Mouse (Mus musculus) erythroblast, adult 5-6 weeks (primary cell): ENCODE data around the gene Lhpp. TPM values are rescaled to one million over a fixed set of nuclear protein-coding genes. Genes with fewer than 3 reads are reported as not detected.

Experiments used
- ATAC-seq: replicated peaks from 2 replicates; pipeline ENCODE4 v1.8.0; 2016; ENCODE audit warnings: moderate number of reproducible peaks, mild to moderate bottlenecking, moderate TSS enrichment, inconsistent platforms; ENCODE audit not compliant: poor library complexity, low FRiP score, severe bottlenecking
- total RNA-seq, 2 experiments: library from RNA; stranded (forward) in 1 of 2; stranded (reverse) in 1 of 2; fragments of 150-400 nt in 1 of 2; fragments of 200-764, 138-1000 nt in 1 of 2; gene quantifications; 2 replicates each; pipeline versions ENCODE4 v1.2.3 to v1.2.4; 2015 to 2017; ENCODE audit warnings: low replicate concordance in 2 of 2

The Lhpp gene
- total RNA-seq, 2 experiments from 2014 or later, result 0.68 TPM; not detected in 1

DNA sequence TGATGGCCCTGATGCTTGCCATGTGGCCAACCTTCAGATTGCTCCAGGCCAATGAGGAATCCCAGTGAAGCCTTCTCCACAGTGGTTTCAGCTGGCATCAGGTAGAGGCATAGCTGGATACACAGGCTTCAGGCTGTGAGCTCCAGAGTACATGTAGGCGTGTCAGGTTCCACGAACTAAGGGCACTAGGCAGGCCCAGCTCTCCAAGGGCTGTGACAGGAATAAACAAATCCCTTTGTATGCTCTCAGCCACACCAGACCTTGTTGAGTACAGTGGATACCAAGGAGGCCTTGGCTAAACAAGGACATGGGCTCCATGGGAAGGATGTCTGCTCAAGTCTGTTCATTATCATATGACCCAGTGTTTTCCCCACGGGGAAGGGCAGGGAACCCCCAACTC is 91.0 kb downstream of the Lhpp start:
- ATAC-seq, result no peak

DNA sequence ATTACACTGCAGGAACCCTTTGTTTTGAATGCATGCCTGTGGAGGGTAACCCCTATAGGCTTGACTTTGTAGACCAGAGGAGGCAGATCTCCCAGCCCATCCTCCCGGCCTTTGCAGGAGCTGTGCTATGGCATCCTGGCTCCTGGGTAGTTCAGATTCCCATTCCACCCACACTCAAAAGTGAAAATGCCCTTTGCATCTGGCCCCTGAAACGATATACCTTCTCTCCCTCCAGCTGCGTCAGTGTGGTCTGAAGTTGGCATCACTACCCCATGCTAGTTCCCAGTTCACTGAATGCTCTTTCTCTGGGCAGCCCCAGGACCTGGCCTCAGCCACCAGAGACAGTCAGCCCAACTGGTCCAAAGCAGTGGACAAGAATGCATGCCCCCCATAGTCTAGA is 91.6 kb downstream of the Lhpp start:
- no peak for ATAC-seq

DNA sequence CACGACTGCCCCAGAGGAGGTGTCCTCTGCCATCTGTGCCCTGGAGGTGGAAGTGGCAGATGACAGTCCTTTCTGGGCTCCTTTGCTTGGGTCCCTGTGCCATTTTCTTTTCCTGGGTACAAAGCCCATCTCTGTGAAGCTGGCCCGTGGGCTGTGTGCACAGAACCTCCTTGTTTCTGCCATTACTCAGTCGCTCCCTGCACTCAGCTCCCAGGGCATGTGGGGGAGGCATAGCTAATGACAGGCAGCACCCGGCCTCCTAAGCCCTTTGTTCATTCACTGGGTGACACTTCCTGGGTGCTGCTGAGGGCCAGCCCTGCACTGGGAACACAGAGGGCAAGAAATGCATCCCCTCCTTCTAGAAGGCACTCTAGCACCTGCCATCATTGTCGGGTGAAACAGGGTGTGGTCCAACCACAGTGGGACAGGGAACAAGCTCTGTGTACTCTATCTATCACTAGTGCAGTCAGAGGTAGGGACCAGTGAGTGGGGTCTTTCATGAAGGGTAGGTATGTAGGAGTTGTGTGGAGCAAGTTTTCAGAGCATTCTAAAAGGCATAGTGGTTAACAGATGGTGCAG is 92.1 kb downstream of the Lhpp start:
- ATAC-seq, result no peak

DNA sequence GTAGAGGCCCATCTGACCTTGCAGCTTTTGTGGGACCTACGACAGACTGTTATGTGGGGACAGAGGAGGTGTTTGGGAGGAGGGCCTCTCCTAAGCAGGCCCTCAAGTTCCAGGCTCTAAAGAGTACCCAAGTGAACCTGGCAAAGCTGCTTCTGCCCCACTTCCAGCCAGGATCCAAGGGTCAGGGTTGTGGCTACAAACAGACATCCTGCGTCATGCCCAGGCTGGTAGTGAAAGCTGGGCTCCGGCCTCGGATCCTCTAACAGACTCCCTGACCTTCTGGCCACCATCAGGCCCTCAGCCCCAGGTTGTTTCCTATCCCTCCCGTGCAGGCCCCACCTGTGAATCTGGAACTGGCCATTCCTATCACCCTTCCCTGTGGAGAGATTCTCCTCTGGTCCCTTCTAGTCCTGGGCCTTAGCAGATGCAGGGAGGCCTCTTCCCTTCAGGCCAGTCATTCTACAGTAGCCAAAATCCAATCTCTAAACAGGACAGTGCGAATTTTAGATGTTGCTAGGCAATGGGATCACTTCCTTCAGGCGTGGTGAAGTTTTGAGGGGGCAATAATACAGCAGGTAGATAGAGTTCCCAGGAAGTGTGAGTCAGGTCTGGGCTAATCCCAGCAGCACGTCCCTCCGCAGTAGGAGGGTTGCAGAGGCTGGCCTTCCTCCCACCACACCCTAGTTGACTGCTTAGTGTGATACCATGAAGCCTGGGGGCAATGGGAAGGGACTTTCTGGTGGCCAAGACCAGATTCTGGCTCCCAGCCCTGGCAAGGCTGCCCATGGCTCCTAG is 93.3 kb downstream of the Lhpp start:
- no peak for ATAC-seq

DNA sequence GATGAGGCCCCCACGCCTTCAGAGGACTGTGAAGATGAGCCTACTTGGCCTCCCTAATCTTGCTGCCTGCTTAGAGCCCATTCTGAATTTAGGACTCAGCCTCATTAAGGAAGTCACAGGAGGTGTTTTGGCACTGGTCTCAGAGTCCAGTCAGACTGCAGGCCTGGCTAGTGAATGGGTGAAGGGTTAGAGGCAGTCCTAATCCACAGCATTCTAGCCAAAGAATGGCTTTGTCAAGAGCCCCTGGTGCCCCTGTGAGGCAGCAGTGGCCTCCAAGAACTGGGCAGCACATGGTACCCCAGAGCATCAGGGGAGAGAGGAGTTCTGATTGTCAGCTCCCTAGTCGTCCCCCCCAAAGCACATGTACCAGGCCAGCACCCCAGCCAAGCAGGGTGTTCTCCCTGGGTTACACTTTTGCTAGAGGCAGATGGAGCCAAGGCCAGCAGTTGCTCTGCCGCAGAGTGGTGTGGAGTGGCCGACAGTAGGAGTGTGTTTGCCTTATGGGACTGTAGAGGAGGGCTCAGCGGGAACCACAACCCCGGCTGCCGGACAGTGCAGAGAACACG is 94.0 kb downstream of the Lhpp start:
- peak; percentile 12; the same call in 1 of the 2 replicates for ATAC-seq

DNA sequence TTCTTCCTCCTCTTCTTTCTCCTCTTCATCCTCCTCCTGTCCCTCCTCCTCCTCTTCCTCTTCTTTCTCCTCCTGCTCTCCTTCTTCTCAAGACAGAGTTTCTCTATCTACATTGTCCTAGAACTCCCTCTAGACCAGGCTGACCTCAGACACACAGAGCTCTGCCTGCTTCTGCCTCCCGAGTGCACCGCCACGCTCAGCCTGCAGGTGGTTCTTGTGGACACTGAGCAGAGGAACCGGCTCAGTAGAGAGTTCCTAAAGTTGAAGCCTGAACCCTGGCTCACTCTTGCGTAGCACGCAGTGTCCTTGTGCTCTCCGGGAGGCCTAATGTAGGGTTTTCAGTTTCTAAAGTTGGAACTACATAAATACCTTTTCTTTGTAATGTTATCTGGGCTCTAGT is 94.7 kb downstream of the Lhpp start:
- peak; percentile 57 for ATAC-seq

DNA sequence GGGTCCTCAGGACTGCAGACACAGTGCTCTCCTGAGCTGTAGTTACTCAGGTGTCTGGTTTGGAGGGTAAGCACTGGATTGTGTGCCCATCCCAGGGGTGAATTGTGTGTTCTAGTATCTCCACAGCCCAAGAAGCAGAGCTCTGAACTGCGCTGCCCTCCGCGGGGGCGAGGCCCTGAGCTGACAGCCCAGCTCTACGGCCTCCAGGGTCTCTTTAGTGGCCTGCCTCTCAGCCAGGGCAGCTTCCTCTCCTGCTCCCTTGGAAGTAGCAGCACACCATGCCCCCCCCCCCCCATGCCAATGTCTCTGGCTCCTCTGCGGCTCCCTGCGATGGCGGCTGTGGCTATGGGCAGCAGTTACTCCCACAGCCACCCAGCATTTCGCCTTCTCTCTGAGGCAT is 101.1 kb downstream of the Lhpp start:
- ATAC-seq, result 0 out of 2 replicates have a peak, but pooled peaks have one; percentile 8

DNA sequence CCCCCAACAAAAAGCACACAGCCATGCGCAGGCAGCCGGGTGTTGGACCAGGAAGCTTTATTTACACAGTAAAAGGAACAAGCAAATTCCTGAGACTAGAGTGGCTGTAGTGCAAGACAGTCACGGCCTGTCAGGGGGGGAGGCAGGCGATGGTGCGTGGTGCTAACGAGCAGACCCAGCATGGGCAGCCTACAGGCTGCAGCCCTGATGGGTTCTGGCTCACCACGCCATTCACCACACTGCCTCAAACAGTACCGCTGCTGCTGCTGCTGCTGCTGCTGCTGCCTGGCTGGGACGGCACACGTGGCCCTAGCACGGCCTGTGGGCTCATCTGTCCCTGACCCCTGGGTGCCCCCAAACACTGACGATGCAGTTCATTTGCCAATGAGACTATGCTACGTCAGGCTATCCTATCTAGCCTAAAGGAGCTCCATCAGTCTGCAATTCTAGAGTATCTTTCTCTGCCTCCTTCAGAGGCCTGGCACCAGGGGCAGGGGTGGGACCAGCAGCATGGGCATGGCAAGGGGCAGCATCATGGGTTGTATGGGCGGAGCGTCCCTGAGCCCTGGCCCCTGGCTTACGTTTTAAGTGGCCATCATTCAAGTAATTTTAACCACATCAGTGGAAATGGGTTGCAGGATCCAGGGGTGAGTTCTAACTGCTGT is 101.7 kb downstream of the Lhpp start:
- ATAC-seq, result no peak

DNA sequence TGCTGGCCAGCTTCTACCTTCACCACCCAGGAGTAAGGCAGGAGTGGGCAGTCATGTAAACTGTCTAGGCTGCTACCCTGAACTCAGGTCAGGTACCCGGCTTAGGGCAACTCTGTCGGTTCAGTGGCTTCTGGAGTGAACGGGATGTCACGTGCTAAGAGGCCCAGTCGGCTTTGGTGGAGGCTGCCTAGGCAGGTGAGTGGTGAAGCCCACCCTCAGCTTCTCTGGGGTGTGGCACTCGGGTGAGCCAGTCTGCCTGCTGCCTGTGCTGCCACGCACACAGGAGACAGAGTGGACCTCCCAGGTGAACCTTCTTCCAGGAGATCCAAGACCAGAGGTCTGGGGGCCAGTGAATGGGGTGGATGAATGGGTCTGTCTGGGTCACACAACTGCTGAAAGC is 102.5 kb downstream of the Lhpp start:
- no peak for ATAC-seq

DNA sequence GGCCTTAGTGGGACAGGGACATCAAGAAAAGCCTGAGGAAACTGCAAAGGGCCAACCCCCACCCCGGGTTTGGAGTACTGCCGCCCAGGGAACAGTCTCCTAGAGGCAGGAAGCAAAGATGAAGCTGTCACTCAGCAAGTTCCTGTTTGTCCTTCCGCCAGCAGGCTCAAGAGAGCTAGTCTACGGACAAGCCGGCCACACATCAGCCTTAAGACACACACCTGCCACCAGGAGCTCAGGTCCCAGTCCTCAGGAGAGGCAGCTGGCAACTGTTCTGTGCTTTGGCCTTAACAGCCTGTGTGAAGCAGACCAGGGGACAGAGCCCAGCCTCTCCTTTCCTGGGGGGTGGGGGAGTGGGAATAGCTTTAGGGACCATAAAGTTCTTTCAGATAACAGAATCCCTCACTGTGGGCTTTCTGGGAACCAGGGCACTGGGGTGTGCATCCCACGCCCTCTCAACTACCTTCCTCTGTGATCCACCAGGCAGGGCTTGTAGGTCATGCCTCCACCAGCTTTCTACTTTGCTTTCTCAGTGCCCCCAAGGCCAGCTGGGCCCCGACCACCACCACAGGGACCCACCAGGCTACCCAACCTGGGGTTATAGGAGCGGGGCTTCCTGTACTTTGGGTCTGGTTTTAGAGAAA is 103.2 kb downstream of the Lhpp start:
- ATAC-seq, result no peak

DNA sequence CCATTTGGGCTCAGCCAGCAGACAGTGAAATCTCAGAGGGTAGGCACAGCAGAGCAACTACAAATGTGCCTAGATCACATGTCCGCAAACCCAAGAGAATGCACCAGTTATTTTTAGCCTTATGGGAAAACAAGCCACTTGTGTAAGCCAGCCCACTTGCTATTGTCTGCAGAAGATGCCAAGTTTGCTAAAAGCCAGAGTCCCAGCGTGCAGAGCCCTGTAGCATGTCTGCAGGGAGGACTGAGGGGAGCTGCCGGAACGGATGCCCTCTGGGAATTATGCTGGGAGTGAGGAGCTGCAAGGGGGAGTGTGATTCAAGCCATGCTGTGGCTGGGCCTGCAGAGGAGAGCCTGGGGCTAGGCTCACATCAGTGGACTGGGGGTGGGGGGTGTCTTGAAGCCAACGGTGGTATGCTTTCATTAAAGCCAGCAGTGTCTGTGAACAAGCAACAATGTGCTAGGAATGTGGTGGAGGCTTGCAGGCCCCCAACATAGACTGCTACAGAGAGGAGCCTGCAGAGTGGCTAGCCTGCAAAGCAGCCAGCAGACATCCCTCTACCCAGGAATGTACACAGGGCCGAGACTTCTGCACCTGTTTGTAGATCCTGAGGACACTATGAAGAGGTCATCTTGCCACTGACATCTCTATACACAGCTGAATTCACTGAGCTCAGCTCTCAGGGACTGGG is 103.9 kb downstream of the Lhpp start:
- no peak for ATAC-seq

DNA sequence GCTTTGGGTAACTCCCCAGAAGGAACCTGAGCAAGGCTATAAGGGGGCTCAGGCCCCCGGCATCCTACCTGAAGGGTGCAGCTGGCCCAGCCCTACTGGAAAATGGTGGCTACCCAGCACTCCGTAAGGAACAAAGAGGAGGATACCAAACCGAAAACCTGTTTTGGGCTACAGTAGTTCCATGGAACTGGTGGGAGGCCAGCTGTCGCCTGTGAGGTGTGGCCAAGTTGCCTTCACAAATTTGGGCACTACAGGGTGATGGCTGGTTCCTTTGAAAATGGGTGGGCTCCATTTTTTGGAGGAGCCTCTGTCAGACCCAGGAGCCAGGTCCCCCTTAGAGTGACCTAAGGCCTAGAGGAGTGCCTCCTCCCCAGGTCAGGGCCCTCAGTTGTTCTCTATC is 104.8 kb downstream of the Lhpp start:
- no peak for ATAC-seq

DNA sequence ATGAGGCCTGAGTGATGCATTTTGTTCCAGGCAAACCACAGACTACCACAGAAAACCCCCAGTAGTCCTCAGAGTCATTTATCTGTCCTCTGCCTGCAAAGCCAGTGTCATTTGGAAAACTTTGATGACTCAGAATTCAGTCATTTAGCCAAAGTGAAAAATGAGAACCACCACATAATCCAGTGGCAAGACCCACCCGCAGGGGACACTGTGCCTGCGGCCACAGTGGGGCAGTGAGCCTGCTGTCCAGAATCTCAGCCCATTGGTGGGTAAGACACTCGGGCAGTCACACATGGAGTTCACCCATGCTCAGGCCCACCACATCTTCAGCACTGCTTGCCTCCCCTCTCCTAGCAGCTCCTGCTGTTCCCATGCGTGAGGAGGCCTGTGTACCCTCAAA is 109.1 kb downstream of the Lhpp start:
- no peak for ATAC-seq

DNA sequence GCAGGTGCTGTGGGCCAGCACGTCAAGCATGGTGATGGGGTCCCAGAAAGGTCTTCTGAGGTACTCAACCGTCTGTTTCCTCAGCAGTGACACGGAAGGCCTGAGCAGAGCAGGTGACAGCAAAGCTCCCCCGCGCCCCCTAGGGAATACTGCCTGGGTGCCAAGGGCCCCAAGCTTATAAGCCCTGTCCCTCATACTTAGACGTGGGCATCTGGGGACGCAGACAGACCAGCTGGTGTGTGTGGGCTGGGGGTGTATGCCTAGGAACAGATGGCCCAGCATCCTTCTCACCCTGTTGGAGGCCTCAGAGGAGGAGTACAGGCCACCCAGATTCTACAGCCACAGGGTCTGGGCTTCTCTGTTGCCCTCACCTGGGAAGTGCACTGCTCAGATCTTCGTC is 110.1 kb downstream of the Lhpp start:
- ATAC-seq, result no peak

DNA sequence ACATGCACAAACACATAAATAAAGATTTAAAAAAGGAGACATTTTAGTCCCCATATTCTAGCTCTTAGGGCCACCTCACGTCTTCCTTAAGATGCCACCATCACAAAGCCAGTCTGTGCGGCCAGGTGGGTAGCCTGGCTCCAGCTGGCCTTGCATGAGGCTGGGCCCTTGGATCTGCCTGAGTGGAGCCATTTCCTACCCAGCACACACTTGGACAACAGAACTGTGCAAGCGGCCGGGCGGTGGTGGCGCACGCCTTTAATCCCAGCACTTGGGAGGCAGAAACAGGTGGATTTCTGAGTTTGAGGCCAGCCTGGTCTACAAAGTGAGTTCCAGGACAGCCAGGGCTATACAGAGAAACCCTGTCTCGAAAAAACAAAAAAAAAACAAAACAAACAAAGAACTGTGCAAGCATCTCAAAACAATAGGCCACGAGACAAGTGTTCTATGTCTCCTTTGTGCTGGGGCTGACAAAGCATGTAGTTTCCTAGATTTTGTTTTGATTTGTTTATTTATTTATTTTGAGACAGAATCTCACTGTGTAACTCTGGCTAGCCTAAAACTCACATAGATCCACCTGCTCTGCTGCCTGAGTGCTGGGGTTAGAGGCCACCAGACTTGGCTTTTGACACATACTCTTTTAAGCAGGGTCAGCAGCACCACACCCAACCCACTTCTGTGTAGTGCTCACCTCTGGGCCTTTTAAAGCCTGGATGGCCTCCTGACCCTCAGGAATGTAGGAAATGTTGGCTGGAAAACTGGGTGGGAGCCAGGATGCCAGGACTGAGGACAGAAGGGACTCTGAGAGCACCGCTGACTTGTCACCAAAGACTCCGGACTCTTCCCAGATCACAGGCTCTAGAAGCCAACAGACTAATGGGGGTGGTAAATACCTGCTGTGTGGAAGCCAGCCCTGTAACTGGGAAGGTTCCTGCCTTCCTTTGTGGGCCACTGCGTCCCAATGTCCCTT is 112.2 kb downstream of the Lhpp start:
- ATAC-seq, result no peak

DNA sequence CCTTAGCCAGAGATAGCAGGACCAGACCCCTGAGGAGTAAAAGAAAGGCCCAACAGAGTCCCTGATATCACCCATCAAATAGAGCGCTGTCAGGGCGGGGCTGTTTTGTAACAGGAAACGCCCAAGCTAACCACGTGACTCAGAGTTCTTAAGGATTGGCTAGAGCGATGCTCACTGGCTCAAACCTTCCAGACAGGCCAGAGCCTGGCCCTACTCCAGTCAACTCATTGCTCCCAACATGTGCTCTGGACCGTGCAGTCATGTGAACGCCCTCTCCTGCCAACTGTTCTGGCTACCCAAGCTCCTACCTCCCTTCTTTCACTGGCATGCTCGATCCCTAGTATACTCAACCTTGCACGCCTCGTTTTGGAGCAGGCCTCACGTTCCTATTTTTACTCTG is 113.5 kb downstream of the Lhpp start:
- ATAC-seq, result peak; percentile 79

DNA sequence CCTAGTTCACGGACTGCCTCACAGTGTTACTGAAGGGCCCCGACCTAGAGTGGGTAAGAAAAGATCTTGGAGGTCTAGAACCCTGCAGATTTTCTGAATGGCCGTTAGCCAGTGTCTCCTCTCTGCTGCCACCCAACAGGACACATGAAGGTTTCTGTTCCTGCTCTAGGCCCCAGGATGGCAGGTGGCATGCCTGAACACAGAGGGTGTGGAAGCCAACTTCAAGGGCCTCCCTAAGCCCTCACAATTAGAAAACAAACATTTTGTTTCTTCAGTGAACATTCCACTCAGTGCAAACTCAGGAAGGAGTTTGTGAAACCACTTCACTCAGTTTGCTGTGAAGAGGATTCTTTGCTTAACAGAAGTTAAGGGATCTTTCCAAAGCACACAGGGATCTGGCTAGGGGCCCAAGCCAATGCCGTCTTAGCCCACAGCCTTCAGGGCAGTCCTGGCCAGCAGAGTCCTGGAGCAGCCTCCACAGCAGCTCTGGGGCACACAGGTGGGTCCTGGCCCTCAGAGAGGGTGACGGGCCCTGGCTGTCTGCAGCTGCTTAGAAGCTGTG is 114.1 kb downstream of the Lhpp start:
- ATAC-seq, result no peak

DNA sequence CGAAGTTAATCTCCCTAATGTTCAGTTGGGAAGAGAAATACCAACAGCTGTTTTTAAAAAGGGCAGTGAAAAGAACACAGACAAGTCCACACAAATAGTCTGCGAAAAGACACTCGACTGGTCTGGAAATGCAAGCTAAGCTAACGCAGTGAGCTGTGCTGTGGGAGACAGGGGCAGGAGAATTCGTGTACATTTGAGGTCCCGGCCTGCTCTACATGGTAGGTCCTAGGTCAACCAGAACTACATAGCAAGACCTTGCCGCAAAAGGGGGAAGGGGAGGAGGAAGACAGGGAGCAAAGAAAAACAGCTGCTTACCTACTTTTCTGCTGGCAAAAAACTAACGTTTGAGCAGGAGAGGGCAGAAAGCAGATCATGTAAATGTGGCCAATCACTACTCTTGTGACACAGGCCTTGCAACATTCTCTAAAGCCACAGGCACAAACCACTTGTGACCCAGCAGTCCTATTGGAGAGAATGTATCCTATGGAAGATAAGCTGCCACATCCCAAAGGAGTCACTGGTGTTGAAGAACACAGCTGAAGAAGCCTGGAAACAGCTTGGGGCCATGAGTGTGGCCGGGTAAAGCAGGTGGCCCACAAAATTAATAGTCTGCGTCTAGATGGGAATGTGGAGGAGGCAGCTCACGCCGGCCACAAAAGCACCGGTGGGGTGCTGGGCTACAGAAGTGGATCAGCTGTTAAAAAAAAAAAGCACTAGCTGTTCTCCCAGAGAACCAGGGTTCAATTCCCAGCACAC is 115.8 kb downstream of the Lhpp start:
- no peak for ATAC-seq
